Comparison of ENCODE assay signal across 25 mouse cellular contexts in genomic region chr6:117220831-117221345, GRCm38 (mm10). TPM values are rescaled to one million over a fixed set of nuclear protein-coding genes. Genes with fewer than 3 reads are reported as not detected.
DNase-seq lines count a peak whose midpoint lies in the region; ATAC-seq and TF ChIP-seq lines count a peak whose summit lies in the region.
"Had no signal": no experiment of that assay in that cellular context is flagged by ENCODE, and none has a peak within 500 bp of the region (broad histone marks: within the 10 kb centered on the region; RNA-seq: fewer than 3 reads in every experiment).

No protein-coding gene starts in this region.

- no peak for TF ChIP-seq EP300 in lung, postnatal 0 days (IDR thresholded peaks at IDR 0.05)

- no peak overlapping the region for H3K4me2 ChIP-seq in kidney, embryonic 15.5 days
- H3K4me2 ChIP-seq in lung, postnatal 0 days (replicated peaks; ENCODE audit: low read depth, low read length), result no peak overlapping the region
- H3K4me2 ChIP-seq: embryonic facial prominence, embryonic 15.5 days; hindbrain, embryonic 15.5 days; lung, embryonic 15.5 days; midbrain, embryonic 13.5 days had no signal

- H3K27me3 ChIP-seq in kidney, embryonic 15.5 days, result no peaks in the 10 kb centered on the region
- H3K27me3 ChIP-seq in embryonic facial prominence, embryonic 10.5 days (replicated peaks; ENCODE audit: low read depth, poor library complexity, severe bottlenecking), result no peaks in the 10 kb centered on the region
- no peaks in the 10 kb centered on the region for H3K27me3 ChIP-seq in lung, postnatal 0 days (replicated peaks; ENCODE audit: insufficient read depth, low read length)
- H3K27me3 ChIP-seq: embryonic facial prominence, embryonic 15.5 days; hindbrain, embryonic 15.5 days; lung, embryonic 15.5 days; midbrain, embryonic 13.5 days had no signal

- H3K9ac ChIP-seq in kidney, embryonic 15.5 days, result no peak overlapping the region
- no peak overlapping the region for H3K9ac ChIP-seq in lung, postnatal 0 days (replicated peaks; ENCODE audit: low read depth)
- H3K9ac ChIP-seq: embryonic facial prominence, embryonic 15.5 days; hindbrain, embryonic 15.5 days; lung, embryonic 15.5 days; midbrain, embryonic 13.5 days had no signal

- no peaks in the 10 kb centered on the region for H3K9me3 ChIP-seq in kidney, embryonic 15.5 days (replicated peaks)
- H3K9me3 ChIP-seq in embryonic facial prominence, embryonic 10.5 days, result no peaks in the 10 kb centered on the region
- H3K9me3 ChIP-seq in lung, postnatal 0 days (ENCODE audit: low read length), result no peaks in the 10 kb centered on the region
- H3K9me3 ChIP-seq: embryonic facial prominence, embryonic 15.5 days; hindbrain, embryonic 15.5 days; lung, embryonic 15.5 days; midbrain, embryonic 13.5 days had no signal

- WGBS in kidney, embryonic 15.5 days, result 23% methylated on average over 11 of the region's 11 CpGs
- WGBS in embryonic facial prominence, embryonic 10.5 days, result 33% methylated on average over 11 of the region's 11 CpGs
- 51% methylated on average over 11 of the region's 11 CpGs for WGBS in lung, postnatal 0 days

- peak overlapping the region; percentile 24; the same call in 1 of the 2 replicates for H3K27ac ChIP-seq in kidney, embryonic 15.5 days
- no peak overlapping the region for H3K27ac ChIP-seq in embryonic facial prominence, embryonic 10.5 days (replicated peaks)
- no peak overlapping the region for H3K27ac ChIP-seq in lung, postnatal 0 days (ENCODE audit: low read length)
- H3K27ac ChIP-seq: embryonic facial prominence, embryonic 15.5 days; hindbrain, embryonic 15.5 days; lung, embryonic 15.5 days; midbrain, embryonic 13.5 days had no signal

- peaks cover 20% of the 10 kb centered on the region for H3K4me1 ChIP-seq in kidney, embryonic 15.5 days
- H3K4me1 ChIP-seq in embryonic facial prominence, embryonic 10.5 days, result peaks cover 32% of the 10 kb centered on the region
- H3K4me1 ChIP-seq in lung, postnatal 0 days (ENCODE audit: insufficient read depth, low read depth, low read length), result no peaks in the 10 kb centered on the region
- H3K4me1 ChIP-seq: embryonic facial prominence, embryonic 15.5 days; hindbrain, embryonic 15.5 days; lung, embryonic 15.5 days; midbrain, embryonic 13.5 days had no signal

- peak; percentile 68 for DNase-seq in heart, adult 11 months
- no peak for DNase-seq in heart, postnatal 4 days
- DNase-seq in kidney, adult 9 months, result no peak
- peak; percentile 50 for DNase-seq in embryo, embryonic 10.5 days (ENCODE audit: low spot score)
- DNase-seq in embryonic facial prominence, embryonic 10.5 days (ENCODE audit: low spot score), result peak; percentile 64
- no peak for DNase-seq in lung, postnatal 0 days (ENCODE audit: low spot score)
- DNase-seq in spleen, postnatal 10 days (ENCODE audit: low spot score in 2 of 2), result no peak
- DNase-seq: adrenal gland, postnatal 25 days; cerebellum, adult 11-12 months; gastrocnemius, postnatal 14 days; heart, postnatal 36 days; kidney, adult 18-20 months; kidney, postnatal 4 days; layer of hippocampus, postnatal 36 days; liver; lung, postnatal 4 days; thymus, postnatal 4 days had no signal

- H3K36me3 ChIP-seq in kidney, embryonic 15.5 days, result no peaks in the 10 kb centered on the region
- no peaks in the 10 kb centered on the region for H3K36me3 ChIP-seq in embryonic facial prominence, embryonic 10.5 days (replicated peaks)
- no peaks in the 10 kb centered on the region for H3K36me3 ChIP-seq in lung, postnatal 0 days (ENCODE audit: insufficient read depth, low read length)
- H3K36me3 ChIP-seq: embryonic facial prominence, embryonic 15.5 days; hindbrain, embryonic 15.5 days; lung, embryonic 15.5 days; midbrain, embryonic 13.5 days had no signal

- no peak for ATAC-seq in kidney, embryonic 15.5 days (replicated peaks; ENCODE audit: low FRiP score)
- no peak for ATAC-seq in lung, postnatal 0 days
- ATAC-seq: forebrain, embryonic 14.5 days; inflammation-experienced regulatory T-cells, adult 6 months; midbrain, embryonic 13.5 days had no signal

- TF ChIP-seq CTCF in lung, postnatal 0 days (IDR thresholded peaks at IDR 0.05), result no peak

- H3K4me3 ChIP-seq in kidney, embryonic 15.5 days (replicated peaks), result no peak overlapping the region
- no peak overlapping the region for H3K4me3 ChIP-seq in embryonic facial prominence, embryonic 10.5 days
- H3K4me3 ChIP-seq in lung, postnatal 0 days (ENCODE audit: low read depth, low read length), result no peak overlapping the region
- H3K4me3 ChIP-seq: embryonic facial prominence, embryonic 15.5 days; hindbrain, embryonic 15.5 days; lung, embryonic 15.5 days; midbrain, embryonic 13.5 days had no signal

RNA-seq across cellular contexts. Expression of gene Cxcl12, which starts 52.6 kb away (rescaled TPM):
- 10 to 100 TPM; 76.3 to 93.2 TPM for total RNA-seq in heart, postnatal 4 days (2021)
- 140 and 158 TPM in 2 replicates for polyA plus RNA-seq in kidney, embryonic 15.5 days (2015; fragmentation: Nextera tagmentation; extraction: Ambion mirVana)
- polyA plus RNA-seq in embryonic facial prominence, embryonic 10.5 days (2016; fragmentation: Nextera tagmentation; extraction: Ambion mirVana), result 101 and 126 TPM in 2 replicates
- 87.4 and 94.0 TPM in 2 replicates for polyA plus RNA-seq in lung, postnatal 0 days (2015; fragmentation: Nextera tagmentation; extraction: Ambion mirVana)
- total RNA-seq: monocyte, adult 5-6 weeks had no signal
- polyA plus RNA-seq: inflammation-experienced regulatory T-cells, adult 6 months had no signal

Comparison
In these comparisons a context has a peak if more than half of its experiments do, and no peak if none do; other contexts are left out.
1. DNase-seq: peak in heart, adult 11 months (single experiment), embryo, embryonic 10.5 days (single experiment) and embryonic facial prominence, embryonic 10.5 days (single experiment); none in heart, postnatal 4 days (single experiment), kidney, adult 9 months (single experiment), lung, postnatal 0 days (single experiment) and spleen, postnatal 10 days (0 of 2).